Mouse (Mus musculus) hindbrain, embryonic 12.5 days (tissue): Measurements from ENCODE around the gene Edem1. TPM values are rescaled to one million over a fixed set of nuclear protein-coding genes. Genes with fewer than 3 reads are reported as not detected.

Source experiments
- ATAC-seq: fragments of 200-750 bp; cut with Nextera tagmentation; 2 replicates; pipeline ENCODE4 v1.8.0; 2017; ENCODE audit warnings: moderate TSS enrichment; ENCODE audit not compliant: low FRiP score
- H3K27ac ChIP-seq: fragments of 300-500 bp; sonication (generic); 2 replicates; pipeline ENCODE4 v1.5.1; 2016; ENCODE audit warnings: mild to moderate bottlenecking
- H3K27me3 ChIP-seq: fragments of 300-500 bp; sonication (generic); 2 replicates; pipeline ENCODE4 v1.6.1; 2016; ENCODE audit warnings: mild to moderate bottlenecking
- H3K36me3 ChIP-seq: fragments of 300-500 bp; sonication (generic); 2 replicates; pipeline ENCODE4 v1.6.1; 2016; ENCODE audit warnings: mild to moderate bottlenecking
- H3K4me1 ChIP-seq: fragments of 300-500 bp; sonication (generic); 2 replicates; pipeline ENCODE4 v1.6.1; 2016
- H3K4me2 ChIP-seq: fragments of 300-500 bp; sonication (generic); replicated peaks from 2 replicates; pipeline ENCODE4 v1.6.1; 2016; ENCODE audit warnings: mild to moderate bottlenecking
- H3K4me3 ChIP-seq: fragments of 300-500 bp; sonication (generic); 2 replicates; pipeline ENCODE4 v1.5.1; 2016; ENCODE audit warnings: mild to moderate bottlenecking
- H3K9ac ChIP-seq: fragments of 300-500 bp; sonication (generic); 2 replicates; pipeline ENCODE4 v1.6.1; 2016; ENCODE audit warnings: mild to moderate bottlenecking, moderate library complexity
- H3K9me3 ChIP-seq: fragments of 300-500 bp; sonication (generic); replicated peaks from 2 replicates; pipeline ENCODE4 v1.6.1; 2016; ENCODE audit warnings: mild to moderate bottlenecking
- WGBS: fragments of 180-500 bp; shearing (Covaris S2); methylation state at CpG from one replicate; pipeline ENCODE4 v1.1.7; 2016; 5-methylcytosine and 5-hydroxymethylcytosine counted together
- polyA plus RNA-seq: library from polyadenylated mRNA; unstranded; fragments of >200 nt; fragmentation: Nextera tagmentation; extraction: Ambion mirVana; gene quantifications from 2 replicates; pipeline ENCODE4 v1.2.1, GENCODE M21; 2016

The Edem1 gene
- polyA plus RNA-seq, 1 experiment from 2014 or later = 18.5 TPM

GRCm38 (mm10) chr6:108886346-108886745, 57.9 kb downstream of the Edem1 start:
- Histone ChIP-seq H3K4me2 (no peak overlapping the region), H3K9me3 (no peaks in the 10 kb centered on the region), H3K4me3 (no peak overlapping the region), H3K9ac (no peak overlapping the region), H3K36me3 (no peaks in the 10 kb centered on the region), H3K4me1 (no peaks in the 10 kb centered on the region), H3K27me3 (no peaks in the 10 kb centered on the region), H3K27ac (no peak overlapping the region)
- 78% methylated on average over 4 of the region's 4 CpGs for WGBS
- no peak for ATAC-seq

- no peak overlapping the region for H3K4me3 ChIP-seq
- H3K36me3 ChIP-seq = no peaks in the 10 kb centered on the region
- 89% methylated on average over 5 of the region's 5 CpGs for WGBS
- H3K4me1 ChIP-seq = no peaks in the 10 kb centered on the region
- H3K9ac ChIP-seq = no peak overlapping the region
- no peak for ATAC-seq
- no peaks in the 10 kb centered on the region for H3K27me3 ChIP-seq
- no peaks in the 10 kb centered on the region for H3K9me3 ChIP-seq
- H3K4me2 ChIP-seq = no peak overlapping the region
- H3K27ac ChIP-seq = no peak overlapping the region
These were observed 64.1 kb downstream of the Edem1 start for GRCm38 (mm10) chr6:108892589-108892988.

GRCm38 (mm10) chr6:108895129-108895528, 66.7 kb downstream of the Edem1 start:
- WGBS = 78% methylated on average over 2 of the region's 2 CpGs
- Histone ChIP-seq H3K27me3 (no peaks in the 10 kb centered on the region), H3K4me1 (no peaks in the 10 kb centered on the region), H3K4me2 (no peak overlapping the region), H3K36me3 (no peaks in the 10 kb centered on the region), H3K27ac (no peak overlapping the region), H3K9me3 (no peaks in the 10 kb centered on the region), H3K9ac (no peak overlapping the region), H3K4me3 (no peak overlapping the region)
- no peak for ATAC-seq

- Histone ChIP-seq H3K4me3 (no peak overlapping the region), H3K27ac (no peak overlapping the region), H3K9ac (no peak overlapping the region), H3K36me3 (no peaks in the 10 kb centered on the region), H3K9me3 (no peaks in the 10 kb centered on the region), H3K4me1 (no peaks in the 10 kb centered on the region), H3K27me3 (no peaks in the 10 kb centered on the region), H3K4me2 (no peak overlapping the region)
- WGBS = over 99% methylated on average over 3 of the region's 3 CpGs
- no peak for ATAC-seq
These were observed 67.5 kb downstream of the Edem1 start for GRCm38 (mm10) chr6:108895976-108896375.

GRCm38 (mm10) chr6:108896525-108897087, 68.2 kb downstream of the Edem1 start:
- Histone ChIP-seq H3K4me2 (no peak overlapping the region), H3K4me3 (no peak overlapping the region), H3K36me3 (no peaks in the 10 kb centered on the region), H3K9me3 (no peaks in the 10 kb centered on the region), H3K27ac (no peak overlapping the region), H3K9ac (no peak overlapping the region), H3K4me1 (no peaks in the 10 kb centered on the region), H3K27me3 (no peaks in the 10 kb centered on the region)
- ATAC-seq = no peak
- 89% methylated on average over 8 of the region's 8 CpGs for WGBS

GRCm38 (mm10) chr6:108899231-108899630, 70.8 kb downstream of the Edem1 start:
- ATAC-seq = no peak
- Histone ChIP-seq H3K4me3 (no peak overlapping the region), H3K4me2 (no peak overlapping the region), H3K27ac (no peak overlapping the region), H3K4me1 (no peaks in the 10 kb centered on the region), H3K27me3 (no peaks in the 10 kb centered on the region), H3K9ac (no peak overlapping the region), H3K36me3 (no peaks in the 10 kb centered on the region), H3K9me3 (no peaks in the 10 kb centered on the region)
- 87% methylated on average over 2 of the region's 2 CpGs for WGBS

GRCm38 (mm10) chr6:108902124-108902523, 73.7 kb downstream of the Edem1 start:
- Histone ChIP-seq H3K4me1 (no peaks in the 10 kb centered on the region), H3K27me3 (no peaks in the 10 kb centered on the region), H3K9ac (no peak overlapping the region), H3K9me3 (no peaks in the 10 kb centered on the region), H3K4me3 (no peak overlapping the region), H3K4me2 (no peak overlapping the region), H3K36me3 (no peaks in the 10 kb centered on the region), H3K27ac (no peak overlapping the region)
- ATAC-seq = no peak

GRCm38 (mm10) chr6:108903280-108903679, 74.8 kb downstream of the Edem1 start:
- H3K9me3 ChIP-seq = no peaks in the 10 kb centered on the region

GRCm38 (mm10) chr6:108906539-108906938, 78.1 kb downstream of the Edem1 start:
- ATAC-seq = no peak
- 56% methylated on average over 1 of the region's 1 CpGs for whole genome bisulfite sequencing
- no peak overlapping the region for H3K4me2 ChIP-seq
- no peaks in the 10 kb centered on the region for H3K9me3 ChIP-seq
- no peaks in the 10 kb centered on the region for H3K27me3 ChIP-seq
- H3K36me3 ChIP-seq = no peaks in the 10 kb centered on the region
- no peak overlapping the region for H3K27ac ChIP-seq
- no peak overlapping the region for H3K4me3 ChIP-seq
- no peaks in the 10 kb centered on the region for H3K4me1 ChIP-seq
- no peak overlapping the region for H3K9ac ChIP-seq

More at GRCm38 (mm10) chr6:108903280-108903679, 74.8 kb downstream of the Edem1 start:
- Histone ChIP-seq H3K27ac (no peak overlapping the region), H3K4me1 (no peaks in the 10 kb centered on the region), H3K27me3 (no peaks in the 10 kb centered on the region), H3K4me2 (no peak overlapping the region), H3K36me3 (no peaks in the 10 kb centered on the region), H3K9ac (no peak overlapping the region), H3K4me3 (no peak overlapping the region)
- no peak for ATAC-seq
- 85% methylated on average over 4 of the region's 4 CpGs for WGBS

Other genes starting within 250 kb of the Edem1 start
- 3.6 and 3.9 TPM in 2 replicates for gene Bhlhe40, start 168.0 kb upstream of the Edem1 start, polyA plus RNA-seq
- 76.1 and 86.7 TPM in 2 replicates for gene Arl8b, start 45.5 kb upstream of the Edem1 start, polyA plus RNA-seq